Mouse (Mus musculus) CH12.LX (cell line): ENCODE results near the gene Capn11.

Experiments used
- CHD2 ChIP-seq: IDR thresholded peaks from 2 replicates; pipeline ENCODE4 v1.6.1; 2011; ENCODE audit warnings: low read length, improper control_type of control experiment
- CTCF ChIP-seq, 2 experiments: IDR thresholded peaks in 1 of 2; conservative IDR thresholded peaks in 1 of 2; 2 replicates each; pipeline ENCODE4 v1.5.1; 2011 to 2012; ENCODE audit warnings: low read depth in 2 of 2, low read length in 2 of 2, improper control_type of control experiment in 1 of 2, inconsistent platforms in 1 of 2, mild to moderate bottlenecking in 1 of 2, moderate library complexity in 1 of 2
- EP300 ChIP-seq: IDR thresholded peaks from 2 replicates; pipeline ENCODE4 v1.6.1; 2011; ENCODE audit warnings: low read length, improper control_type of control experiment
- HCFC1 ChIP-seq: IDR thresholded peaks from 2 replicates; pipeline ENCODE4 v1.6.1; 2012; ENCODE audit warnings: low read depth, mild to moderate bottlenecking, inconsistent platforms, low read length, improper control_type of control experiment
- MAFK ChIP-seq: IDR thresholded peaks from 2 replicates; pipeline ENCODE4 v1.6.1; 2011; ENCODE audit warnings: low read length, improper control_type of control experiment; ENCODE audit not compliant: insufficient replicate concordance
- MYC ChIP-seq: IDR thresholded peaks from 2 replicates; pipeline ENCODE4 v1.6.1; 2011; ENCODE audit warnings: low read depth, mild to moderate bottlenecking, improper control_type of control experiment, low read length
- POLR2A ChIP-seq: IDR thresholded peaks from 2 replicates; pipeline ENCODE4 v1.6.1; 2011; ENCODE audit warnings: low read depth, mild to moderate bottlenecking, improper control_type of control experiment, low read length
- POLR2AphosphoS2 ChIP-seq: IDR thresholded peaks from 2 replicates; pipeline ENCODE4 v1.6.1; 2011; ENCODE audit warnings: low read depth, low read length, improper control_type of control experiment
- RCOR1 ChIP-seq: conservative IDR thresholded peaks from 2 replicates; pipeline ENCODE4 v1.6.1; 2012; ENCODE audit warnings: low read depth, mild to moderate bottlenecking, inconsistent platforms, low read length, improper control_type of control experiment
- TCF12 ChIP-seq: IDR thresholded peaks from 2 replicates; pipeline ENCODE4 v1.6.1; 2014; ENCODE audit warnings: low read depth, mild to moderate bottlenecking, inconsistent platforms, low read length, improper control_type of control experiment
- ZMIZ1 ChIP-seq: IDR thresholded peaks from 2 replicates; pipeline ENCODE4 v1.6.1; 2012; ENCODE audit warnings: low read depth, mild to moderate bottlenecking, inconsistent platforms, low read length, improper control_type of control experiment

DNA sequence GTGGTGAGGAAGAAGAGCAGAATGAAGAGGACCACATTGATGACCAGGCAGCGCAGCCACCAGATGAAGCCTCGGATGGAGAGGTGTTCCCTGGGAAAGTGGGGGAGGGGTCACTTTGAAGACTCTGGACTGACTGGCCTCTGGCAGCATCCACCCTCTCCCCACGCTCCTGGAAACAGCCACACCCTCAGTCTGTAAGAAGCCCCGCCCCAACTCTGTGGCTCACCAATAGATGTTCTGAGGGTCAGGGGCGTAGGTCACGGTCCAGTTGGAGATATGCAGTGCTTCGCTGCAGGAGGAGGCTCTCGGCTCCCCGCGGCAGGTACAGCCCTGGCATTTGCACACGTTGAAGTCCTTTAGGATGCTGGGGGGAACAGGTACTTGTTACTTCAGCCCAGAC, 7.0 kb upstream of the Capn11 start:
- TF ChIP-seq TCF12 (no peak), HCFC1 (no peak), RCOR1 (no peak), CTCF (conservative IDR thresholded peaks at IDR 0.05 in 1 of 2, IDR thresholded peaks at IDR 0.05 in 1 of 2; ENCODE audit: low read depth in 2 of 2, low read length in 2 of 2) (no peak), POLR2A (no peak), EP300 (no peak), POLR2AphosphoS2 (no peak), MYC (no peak), ZMIZ1 (no peak), MAFK (no peak), CHD2 (no peak)
